Mouse (Mus musculus) left cerebral cortex, postnatal 14 days (tissue): ENCODE data around the gene Otop1. TPM values are rescaled to one million over a fixed set of nuclear protein-coding genes. Genes with fewer than 3 reads are reported as not detected.
A peak's percentile ranks its signal among the peaks of the same experiment; 100 is the strongest.

Experiments
- DNase-seq, 2 experiments: peaks; one replicate each; pipeline ENCODE4 v3.0.0; 2021 to 2022; ENCODE audit warnings: low spot score in 2 of 2, mixed read lengths in 1 of 2
- intact Hi-C: fragments of 180-260 bp; cut with DNase I; formaldehyde crosslinking; loops from one replicate; pipeline ENCODE4 v1.15.1; 2025
- long read RNA-seq, 2 experiments: library from polyadenylated mRNA; stranded (forward); transcript quantifications; one replicate each; pipeline ENCODE4 v2.0.0; 2021
- total RNA-seq, 2 experiments: library from RNA; stranded (reverse); gene quantifications; 2 replicates each; pipeline ENCODE4 v1.2.3; 2021

The Otop1 gene
- total RNA-seq, result not detected
- long read RNA-seq, experiment 1, result 0 reads
- long read RNA-seq, experiment 2, result 0 reads

DNA sequence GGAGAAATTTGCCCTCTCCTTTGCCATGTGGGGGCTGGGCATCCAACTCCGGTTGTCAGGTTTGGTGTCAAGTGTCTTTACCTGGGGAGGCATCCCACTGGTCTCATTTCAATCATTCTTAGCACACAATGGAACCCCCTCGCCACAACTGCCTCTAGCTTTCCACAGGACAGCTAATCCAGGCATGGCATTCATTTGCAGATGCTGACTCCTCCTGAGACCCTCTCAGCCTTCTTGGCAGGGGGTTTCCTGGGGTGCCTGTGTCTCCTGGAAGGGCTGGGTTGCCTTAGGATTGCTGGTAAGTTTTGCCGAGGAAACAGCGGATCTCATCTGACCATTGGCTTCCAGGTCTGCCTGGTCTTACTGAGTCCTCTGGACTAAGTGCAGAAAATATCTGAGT lies at the start of gene Otop1:
Gene Otop1, plus strand, starts transcription at position 202 of the 400 bp plus-strand sequence.
- no peak for DNase-seq
- intact Hi-C loops, result no loop called here

DNA sequence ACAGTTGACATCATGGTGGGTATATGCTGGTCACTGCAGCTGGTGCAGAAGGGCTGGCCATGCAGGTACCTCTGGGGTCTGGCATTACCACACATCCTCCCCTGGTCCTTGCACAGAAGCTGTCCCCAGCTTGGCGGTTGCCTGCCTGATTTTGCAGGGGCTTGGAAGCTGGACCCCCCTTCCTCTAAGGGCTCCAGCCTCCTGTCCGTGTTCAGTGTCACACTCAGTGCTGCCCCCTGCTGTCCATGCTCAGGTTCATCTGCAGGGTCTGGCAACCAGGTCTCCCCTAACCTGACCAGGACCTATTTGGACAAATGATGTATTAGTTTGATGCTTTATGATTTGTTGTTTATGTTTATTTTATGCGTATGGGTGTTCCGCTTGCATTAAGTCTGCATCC lies 40.4 kb upstream of the Otop1 start:
- intact Hi-C loops, result no loop called here
- DNase-seq, result peak in 1 of 2 experiments; percentile 42

DNA sequence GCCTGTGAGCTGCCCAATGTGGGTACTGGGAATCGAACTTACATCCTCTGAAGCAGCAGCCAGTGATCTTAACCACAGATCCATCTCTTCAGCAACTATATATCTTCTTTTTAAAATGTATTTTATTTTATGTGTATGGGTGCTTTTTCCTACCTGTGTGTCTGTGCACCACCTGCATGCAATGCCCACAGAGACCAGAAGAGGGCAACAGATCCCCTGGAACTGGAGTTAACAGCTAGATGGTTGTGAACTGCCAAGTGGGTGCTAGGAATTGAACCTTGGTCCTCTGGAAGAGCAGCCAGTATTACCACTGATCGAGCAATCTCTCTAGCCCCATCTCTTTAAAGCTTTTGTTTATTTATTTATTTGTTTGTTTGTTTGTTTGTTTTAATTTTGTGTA lies 39.1 kb upstream of the Otop1 start:
- intact Hi-C loops, result no loop called here
- DNase-seq, result no peak

DNA sequence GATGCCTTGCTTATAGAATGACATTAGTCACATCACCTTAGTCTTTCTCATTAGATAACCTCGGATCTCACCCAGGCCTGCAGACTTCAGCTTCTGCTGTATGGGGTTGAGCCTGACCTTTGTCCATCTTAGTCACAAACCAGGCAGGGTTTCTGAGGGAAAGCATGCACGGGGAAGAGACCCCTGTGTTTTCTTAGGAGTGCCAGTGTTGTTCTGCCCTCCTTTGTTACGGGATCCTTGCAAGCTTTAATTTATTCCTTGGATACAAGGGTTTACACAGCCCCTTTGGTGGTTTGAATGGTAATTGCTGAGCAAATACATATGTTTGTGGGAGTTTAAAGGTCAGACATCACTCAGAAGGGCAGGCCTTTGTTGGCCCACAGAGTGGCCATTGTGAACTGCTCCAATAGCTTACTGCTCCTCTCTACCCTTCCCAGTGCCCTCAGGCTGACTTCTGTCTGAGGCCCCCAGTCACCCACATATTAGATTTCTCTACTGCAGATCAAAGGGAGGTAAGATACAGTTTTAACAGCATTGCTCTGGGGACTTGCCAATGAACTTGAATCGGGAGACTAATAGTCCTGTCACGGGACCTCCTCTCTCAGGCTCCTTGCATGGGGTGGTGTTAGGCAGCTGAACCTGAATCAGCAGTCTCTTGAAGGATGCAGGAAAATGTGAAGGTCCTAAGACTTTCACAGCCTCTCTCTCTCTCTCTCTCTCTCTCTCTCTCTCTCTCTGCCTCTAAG lies 34.9 kb upstream of the Otop1 start:
- intact Hi-C loops, result no loop called here
- DNase-seq, result no peak

DNA sequence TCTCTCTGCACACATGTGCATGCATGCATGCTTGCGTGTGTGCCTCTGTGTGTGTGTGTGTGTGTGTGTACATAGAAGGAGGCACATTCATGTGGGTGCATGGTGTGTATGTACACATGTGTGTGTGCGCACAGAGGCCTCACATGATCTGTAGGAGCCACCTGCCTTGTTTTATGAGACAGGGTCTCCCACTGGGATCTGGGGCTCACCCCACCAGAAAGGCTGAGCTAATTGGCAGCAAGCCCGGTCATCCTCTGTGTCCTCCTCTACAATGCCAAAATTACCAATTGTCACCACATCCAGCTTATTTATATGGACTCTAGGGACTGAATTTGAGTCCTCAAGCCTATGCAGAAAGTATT lies 34.3 kb upstream of the Otop1 start:
- intact Hi-C loops, result no loop called here

DNA sequence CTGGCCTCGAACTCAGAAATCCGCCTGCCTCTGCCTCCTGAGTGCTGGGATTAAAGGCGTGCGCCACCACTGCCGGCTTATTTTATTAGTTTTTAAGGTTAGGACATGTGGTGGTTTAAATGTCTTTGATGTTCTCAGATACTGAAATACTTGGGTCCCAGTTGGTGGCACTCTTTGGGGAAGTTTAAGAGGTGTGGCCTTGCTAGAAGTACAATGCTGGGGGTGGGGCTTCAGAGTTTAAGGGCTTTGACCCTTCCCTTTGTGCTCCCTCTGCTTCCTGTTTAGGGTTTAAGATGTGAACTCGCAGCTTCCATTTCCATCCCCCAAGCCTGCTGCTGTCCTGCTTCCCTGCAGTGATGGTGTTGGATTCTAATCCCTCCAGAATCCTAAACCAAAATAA lies 33.8 kb upstream of the Otop1 start:
- no peak for DNase-seq
- intact Hi-C loops, result no loop called here

More for the DNA sequence above, 34.3 kb upstream of the Otop1 start:
- no peak for DNase-seq

DNA sequence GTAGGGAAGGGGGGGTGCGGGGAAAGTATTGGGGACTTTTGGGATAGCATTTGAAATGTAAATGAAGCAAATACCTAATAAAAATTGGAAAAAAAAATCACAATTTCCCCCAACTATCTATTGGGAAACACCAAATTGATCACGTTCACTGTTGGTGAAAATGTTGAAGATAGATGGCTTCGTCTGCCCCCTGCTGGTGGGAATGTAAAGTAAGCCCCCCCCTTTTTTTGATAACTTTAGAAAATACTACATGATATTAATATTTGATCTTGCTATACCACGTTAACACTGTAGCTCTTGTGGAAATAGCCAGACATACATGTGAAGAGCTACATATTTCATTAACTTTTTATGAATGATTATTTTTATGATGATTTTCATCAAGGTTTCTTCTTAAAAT lies 20.6 kb upstream of the Otop1 start:
- DNase-seq, result no peak
- intact Hi-C loops, result no loop called here

DNA sequence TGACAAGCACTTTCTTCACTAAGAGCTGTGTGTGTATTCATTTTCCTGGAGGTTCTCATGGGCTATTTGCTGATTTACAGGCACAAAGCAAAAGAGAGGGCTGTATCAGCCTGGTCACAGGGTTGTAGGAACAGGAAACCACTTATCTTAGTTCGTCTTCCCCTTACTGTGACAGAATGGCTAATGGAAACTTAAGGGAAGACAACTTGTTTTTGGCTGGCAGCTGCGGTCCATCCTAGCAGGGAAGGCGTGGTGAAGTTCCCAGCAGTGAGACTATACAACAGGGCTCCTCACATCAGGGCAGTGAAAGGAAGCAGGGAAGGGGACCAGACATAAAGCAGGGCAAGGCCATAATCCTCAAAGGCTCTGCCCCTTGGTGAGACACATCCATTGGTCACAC lies 20.1 kb upstream of the Otop1 start:
- intact Hi-C loops, result no loop called here

DNA sequence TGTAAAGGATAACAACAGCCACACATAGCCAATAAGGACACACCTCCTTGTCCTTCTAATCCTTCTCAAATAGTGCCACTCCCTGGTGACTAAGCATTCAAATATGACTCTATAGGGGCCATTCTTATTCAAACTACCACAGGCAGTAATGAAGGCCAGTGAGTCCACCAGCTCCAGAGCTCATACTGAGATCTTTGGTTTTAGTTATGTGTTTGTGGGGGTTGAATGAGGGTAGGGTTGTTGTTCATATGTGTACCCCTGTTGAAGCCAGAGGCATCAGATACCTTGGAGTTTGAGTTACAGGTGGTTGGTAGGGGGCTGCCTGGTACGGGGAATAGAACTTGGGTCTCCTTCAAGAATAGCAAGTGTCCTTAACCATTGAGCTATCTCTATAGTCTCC lies 19.2 kb upstream of the Otop1 start:
- intact Hi-C loops, result no loop called here
- no peak for DNase-seq

More for the DNA sequence above, 20.1 kb upstream of the Otop1 start:
- DNase-seq, result no peak

DNA sequence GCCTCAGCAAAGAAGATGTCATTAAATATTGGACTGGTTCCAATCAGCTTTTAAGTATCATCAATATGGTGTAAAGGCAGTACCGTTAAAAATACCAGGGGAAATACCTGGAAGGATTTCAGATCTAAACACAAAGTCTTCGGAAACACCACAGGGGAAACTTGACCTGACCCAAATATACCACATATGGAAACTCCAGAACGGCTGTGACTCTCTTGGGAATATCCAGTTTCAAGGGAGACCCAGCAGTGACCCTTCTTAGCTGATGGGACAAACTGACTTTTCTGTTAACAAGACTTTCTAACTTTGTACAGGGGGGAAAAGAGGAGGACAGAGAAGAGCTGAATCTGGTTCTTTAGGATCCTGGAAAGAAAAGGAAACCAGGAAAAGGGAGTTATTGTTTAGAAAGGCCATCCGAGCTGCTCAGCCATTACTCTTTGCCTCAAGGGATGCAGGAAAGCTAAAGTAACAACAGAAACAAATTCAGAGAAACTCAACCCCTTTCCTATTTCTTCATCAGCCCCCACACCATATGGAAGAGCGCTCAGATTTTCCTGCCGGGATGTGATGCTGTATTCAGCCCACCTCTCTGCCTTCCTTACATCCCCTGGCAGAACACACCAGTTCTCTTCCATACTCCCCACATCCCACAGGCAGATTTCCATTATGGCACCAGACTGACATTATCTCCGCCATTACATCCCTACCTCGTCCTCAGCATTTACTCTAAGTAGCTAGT lies 17.6 kb upstream of the Otop1 start:
- intact Hi-C loops, result no loop called here
- no peak for DNase-seq

DNA sequence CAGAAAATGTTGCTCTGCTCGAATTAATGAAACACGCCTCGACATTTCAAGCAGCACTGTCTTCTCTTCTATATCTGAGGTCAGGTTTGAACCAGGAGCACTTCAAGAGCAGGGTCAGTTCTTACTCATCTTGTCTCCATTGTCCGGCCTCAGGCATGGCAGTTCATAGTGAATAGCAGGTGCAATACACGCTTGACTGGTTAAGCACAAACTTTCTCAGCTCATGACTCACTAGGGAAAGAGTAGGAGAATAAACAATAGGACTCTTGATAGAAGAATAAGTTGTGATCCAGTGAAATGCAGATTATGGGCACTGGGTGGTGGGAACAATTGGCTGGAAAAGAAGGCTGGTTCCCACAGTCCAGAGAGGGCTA lies 17.0 kb upstream of the Otop1 start:
- intact Hi-C loops, result no loop called here
- no peak for DNase-seq

DNA sequence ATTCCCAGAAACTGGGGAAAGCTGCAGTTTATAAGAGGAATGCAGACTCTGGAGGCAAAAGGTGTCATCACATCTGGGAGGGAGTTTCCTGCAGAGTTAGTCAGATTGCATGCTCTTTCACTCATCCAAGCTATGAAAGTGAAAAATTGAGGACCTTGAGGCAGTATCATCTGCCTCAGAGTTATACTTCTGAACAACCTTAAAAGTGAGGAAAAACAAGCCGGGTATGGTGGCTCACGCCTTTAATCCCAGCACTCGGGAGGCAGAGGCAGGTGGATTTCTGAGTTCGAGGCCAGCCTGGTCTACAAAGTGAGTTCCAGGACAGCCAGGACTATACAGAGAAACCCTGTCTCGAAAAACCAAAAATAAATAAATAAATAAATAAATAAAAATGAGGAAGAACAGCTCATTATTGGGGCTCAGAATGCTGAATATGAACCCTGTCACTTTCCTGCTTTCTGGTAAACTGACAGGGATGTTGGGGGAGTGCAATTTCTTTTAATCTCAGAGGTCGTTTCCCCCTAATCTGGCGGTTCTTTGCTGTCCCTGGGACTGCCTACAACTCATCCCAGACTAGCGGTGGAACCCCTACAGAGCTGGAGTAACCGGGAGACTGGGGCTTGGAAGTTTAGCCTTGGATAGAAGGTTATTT lies 16.2 kb upstream of the Otop1 start:
- intact Hi-C loops, result no loop called here
- no peak for DNase-seq

DNA sequence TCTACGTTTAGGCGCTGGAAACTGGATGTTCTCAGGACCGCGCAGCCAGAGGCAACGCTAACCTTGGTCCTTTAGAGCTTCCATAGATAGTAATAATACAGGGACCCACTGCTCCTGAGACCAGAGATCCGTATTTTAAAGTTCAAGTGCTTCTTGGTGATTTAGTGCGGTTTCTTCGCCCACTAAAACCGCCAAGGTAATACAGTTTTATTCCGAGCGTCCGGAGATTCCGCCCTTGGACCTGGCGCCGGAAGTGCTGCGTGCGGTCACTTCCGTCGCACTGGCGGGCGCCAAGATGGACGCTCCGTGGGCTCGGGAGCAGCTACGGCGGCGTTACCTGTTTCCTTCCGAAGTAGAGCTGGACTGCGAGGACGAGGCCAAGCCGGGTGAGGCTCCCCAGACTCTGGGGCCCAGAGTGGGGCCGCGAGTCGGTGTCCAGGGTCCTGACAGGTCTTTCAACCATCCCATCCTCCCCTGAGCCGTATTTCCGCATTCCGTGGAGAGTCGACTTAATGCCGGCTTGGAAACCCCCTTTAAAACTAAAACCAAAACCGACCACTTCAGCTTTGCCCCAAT lies 15.6 kb upstream of the Otop1 start, which contains the start of gene Tmem128:
Gene Tmem128, plus strand, starts transcription at position 79 of the 576 bp plus-strand sequence.
- intact Hi-C loops, result no loop called here
- peak; percentile 45 to 68 for DNase-seq

DNA sequence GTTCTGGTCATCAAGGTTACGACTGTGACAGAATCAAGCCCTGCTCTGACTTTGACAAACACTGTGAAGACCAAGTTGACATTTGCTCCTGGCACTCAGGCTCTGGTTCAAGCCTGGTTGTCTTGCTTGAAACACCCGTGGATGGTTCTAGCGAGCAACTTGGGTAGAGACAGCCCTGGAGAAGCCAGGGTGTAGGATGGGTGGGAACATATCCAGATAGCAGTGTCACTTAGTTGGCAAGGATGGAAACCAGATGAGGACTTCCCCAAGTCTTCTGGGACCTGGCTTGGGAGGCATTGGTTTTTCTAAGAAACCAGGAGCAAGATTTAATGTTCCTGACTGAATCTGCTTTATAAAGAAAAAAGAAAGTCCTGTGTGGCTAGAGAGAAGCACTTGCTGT lies 4.8 kb upstream of the Otop1 start:
- intact Hi-C loops, result no loop called here
- DNase-seq, result no peak

DNA sequence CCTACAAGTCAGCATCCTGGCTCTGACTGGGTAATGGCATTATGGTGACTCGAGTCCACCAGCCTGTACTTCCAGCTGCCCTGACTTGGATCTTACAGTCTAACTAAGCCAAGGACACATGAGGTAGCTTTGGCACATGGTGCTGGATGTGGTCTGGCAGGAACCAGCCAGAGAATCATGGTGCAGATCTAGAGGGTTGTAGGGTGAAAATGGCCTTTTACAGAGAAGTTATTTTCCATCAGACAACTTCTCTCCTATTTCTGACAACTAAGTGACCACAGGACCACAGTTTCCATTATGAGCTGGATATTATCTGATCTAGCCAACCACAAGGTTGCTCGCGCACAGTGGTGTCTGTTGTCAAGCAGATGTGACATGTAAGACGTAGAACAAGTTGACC lies 1.9 kb upstream of the Otop1 start:
- intact Hi-C loops, result no loop called here
- DNase-seq, result no peak

DNA sequence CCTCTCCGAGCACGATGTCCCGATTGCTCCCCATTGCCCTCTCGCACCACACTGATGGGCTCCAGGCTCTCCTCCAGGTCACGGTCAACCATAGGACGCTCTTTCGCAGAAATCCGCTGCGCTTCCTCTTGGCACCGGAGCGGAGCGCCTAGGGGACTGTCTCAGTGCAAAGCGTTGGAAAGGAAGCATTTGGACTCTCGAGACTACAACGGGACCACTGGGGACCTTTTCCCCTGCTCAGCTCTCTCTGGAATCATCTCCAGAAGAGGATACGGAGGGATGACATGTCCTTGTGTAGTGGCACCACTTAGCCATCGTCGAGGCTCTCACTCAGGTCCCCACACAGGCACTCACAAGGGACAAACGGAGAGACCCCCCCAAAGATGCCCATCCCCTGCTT lies 679 bp downstream of the Otop1 start:
- intact Hi-C loops, result no loop called here

DNA sequence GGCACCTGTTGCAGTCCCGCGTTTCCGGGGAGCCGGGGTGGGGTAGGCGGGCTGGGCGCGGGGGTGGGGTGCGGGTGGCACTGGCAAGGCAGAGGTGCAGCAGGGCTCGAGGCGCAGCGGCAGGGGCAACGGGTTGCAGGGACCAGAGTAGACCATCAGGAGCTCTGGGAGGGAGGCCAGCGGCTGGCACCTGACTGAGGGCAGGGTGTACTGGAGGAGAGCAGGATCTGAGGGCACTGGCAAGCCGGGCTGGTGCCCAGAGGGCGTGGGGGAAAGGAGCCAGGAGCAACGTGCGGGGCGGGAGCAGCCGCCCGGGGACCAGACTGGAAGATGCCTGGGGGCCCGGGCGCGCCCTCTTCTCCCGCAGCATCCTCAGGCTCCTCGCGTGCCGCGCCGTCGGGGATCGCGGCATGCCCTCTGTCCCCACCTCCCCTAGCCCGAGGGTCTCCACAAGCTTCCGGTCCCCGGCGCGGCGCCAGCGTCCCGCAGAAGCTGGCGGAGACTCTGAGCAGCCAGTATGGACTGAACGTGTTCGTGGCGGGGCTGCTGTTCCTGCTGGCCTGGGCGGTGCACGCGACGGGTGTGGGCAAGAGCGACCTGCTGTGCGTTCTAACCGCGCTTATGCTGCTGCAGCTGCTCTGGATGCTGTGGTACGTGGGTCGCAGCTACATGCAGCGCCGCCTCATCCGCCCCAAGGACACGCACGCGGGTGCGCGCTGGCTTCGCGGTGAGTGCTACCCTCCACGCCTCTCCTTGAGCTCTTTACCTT lies 1.5 kb downstream of the Otop1 start:
- intact Hi-C loops, result no loop called here
- no peak for DNase-seq

More for the DNA sequence above, 679 bp downstream of the Otop1 start:
- DNase-seq, result no peak

DNA sequence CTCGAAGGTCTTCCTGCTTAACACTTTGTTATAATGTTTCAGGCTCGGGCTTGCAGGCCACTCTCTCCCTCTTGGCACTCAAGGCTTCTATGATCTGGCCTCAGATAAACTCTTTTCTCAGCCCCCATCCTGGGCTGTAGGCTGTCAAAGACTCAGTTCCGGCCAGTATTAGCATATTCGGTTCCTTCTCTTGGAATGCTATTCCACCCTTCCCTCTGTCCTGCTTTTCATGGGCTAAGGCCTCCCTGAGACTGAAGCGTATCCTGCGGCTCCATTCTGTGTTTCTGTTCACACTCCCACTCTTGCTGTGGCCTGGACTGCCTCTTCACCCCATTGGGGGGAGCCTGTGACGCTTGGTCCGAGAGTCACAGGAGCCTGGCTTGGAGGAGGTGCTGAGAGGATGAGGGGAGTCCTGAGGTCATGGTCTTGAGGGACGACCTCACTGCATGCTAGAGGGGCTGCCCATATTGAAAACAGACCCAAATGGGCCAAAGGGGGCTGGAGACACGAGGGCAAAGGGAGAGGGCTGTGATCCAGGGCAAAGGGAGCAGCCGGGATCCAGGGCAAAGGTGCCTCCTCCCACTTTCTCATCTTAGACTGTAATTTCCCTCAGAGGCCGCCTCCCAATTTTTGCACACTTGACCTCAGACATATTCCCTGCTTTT lies 2.3 kb downstream of the Otop1 start:
- no peak for DNase-seq
- intact Hi-C loops, result no loop called here

DNA sequence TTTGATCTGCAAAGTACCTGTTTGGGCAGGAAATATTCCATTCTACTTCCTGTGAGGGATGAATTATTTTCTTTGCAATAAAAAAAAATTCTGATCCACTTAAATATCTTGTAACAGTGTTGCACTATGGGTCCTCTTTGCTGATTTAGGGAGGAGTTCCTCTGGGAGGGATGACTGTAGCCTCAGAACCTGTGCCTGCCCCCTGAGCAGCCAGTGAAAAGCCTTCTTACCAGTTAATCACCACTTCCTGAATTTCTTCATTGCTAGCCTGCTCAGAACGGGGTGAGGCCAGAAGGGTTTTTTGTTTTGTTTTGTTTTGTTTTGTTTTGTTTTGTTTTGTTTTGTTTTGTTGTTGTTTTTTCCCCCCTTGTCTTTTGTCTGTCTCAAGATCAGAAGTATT lies 4.3 kb downstream of the Otop1 start:
- intact Hi-C loops, result no loop called here

More for the DNA sequence above, 4.3 kb downstream of the Otop1 start:
- DNase-seq, result no peak
